Mouse (Mus musculus): ENCODE data around the gene Aup1.

- no peak for TF ChIP-seq CTCF (IDR thresholded peaks at IDR 0.05 in 2 of 3, conservative IDR thresholded peaks at IDR 0.05 in 1 of 3; ENCODE audit: control insufficient read depth in 1 of 3, insufficient read depth in 1 of 3, low read depth in 2 of 3, low read length in 3 of 3, poor library complexity in 1 of 3, severe bottlenecking in 1 of 3)
- no peak for TF ChIP-seq TBP (IDR thresholded peaks at IDR 0.05; ENCODE audit: low read depth, low read length)
- TF ChIP-seq POLR2AphosphoS2 (IDR thresholded peaks at IDR 0.05; ENCODE audit: low read length): no peak
- no peak for TF ChIP-seq MAZ (IDR thresholded peaks at IDR 0.05; ENCODE audit: low read depth, low read length)
- TF ChIP-seq ZMIZ1 (IDR thresholded peaks at IDR 0.05; ENCODE audit: low read depth, low read length): no peak
- no peak for TF ChIP-seq UBTF (IDR thresholded peaks at IDR 0.05; ENCODE audit: borderline replicate concordance, insufficient read depth, low read depth, low read length)
- no peak for TF ChIP-seq TAL1 (IDR thresholded peaks at IDR 0.05; ENCODE audit: low read length)
- TF ChIP-seq POLR2A (IDR thresholded peaks at IDR 0.05; ENCODE audit: control insufficient read depth in 1 of 2, insufficient read depth in 1 of 2, low read depth in 1 of 2, low read length in 2 of 2, poor library complexity in 1 of 2): no peak
- no peak for TF ChIP-seq MYB (IDR thresholded peaks at IDR 0.05; ENCODE audit: low read depth, low read length)
- no peak for TF ChIP-seq ETS1 (IDR thresholded peaks at IDR 0.05; ENCODE audit: low read depth, low read length)
- no peak for TF ChIP-seq ZNF384 (IDR thresholded peaks at IDR 0.05; ENCODE audit: low read depth, low read length)
- no peak for TF ChIP-seq RCOR1 (IDR thresholded peaks at IDR 0.05; ENCODE audit: low read depth, low read length)
- no peak for TF ChIP-seq HCFC1 (IDR thresholded peaks at IDR 0.05; ENCODE audit: low read depth, low read length)
- TF ChIP-seq GATA1 (IDR thresholded peaks at IDR 0.05; ENCODE audit: low read depth, low read length): no peak
These were observed 16.9 kb downstream of the Aup1 start for GRCm38 (mm10) chr6:83071220-83071619.
